Comparison of ENCODE assay signal across 14 mouse cellular contexts in genomic region chr11:119035686-119036165, GRCm38 (mm10). TPM values are rescaled to one million over a fixed set of nuclear protein-coding genes. Genes with fewer than 3 reads are reported as not detected.
DNase-seq lines count a peak whose midpoint lies in the region; ATAC-seq lines count a peak whose summit lies in the region.
"Had no signal": no experiment of that assay in that cellular context is flagged by ENCODE, and none has a peak within 500 bp of the region (broad histone marks: within the 10 kb centered on the region; RNA-seq: fewer than 3 reads in every experiment).

No protein-coding gene starts in this region.

- 2% methylated on average over 21 of the region's 21 CpGs for WGBS in heart, embryonic 13.5 days
- WGBS in embryonic facial prominence, embryonic 14.5 days, result 5% methylated on average over 21 of the region's 21 CpGs
- 2% methylated on average over 21 of the region's 21 CpGs for WGBS in neural tube, embryonic 13.5 days

- H3K27me3 ChIP-seq in heart, embryonic 13.5 days (replicated peaks), result peaks cover 67% of the 10 kb centered on the region
- peaks cover 47% of the 10 kb centered on the region for H3K27me3 ChIP-seq in embryonic facial prominence, embryonic 14.5 days (replicated peaks; ENCODE audit: control insufficient read depth, insufficient read depth, low read length)
- H3K27me3 ChIP-seq in neural tube, embryonic 13.5 days, result peaks cover 69% of the 10 kb centered on the region

- no peak for DNase-seq in heart, postnatal 10 days
- no peak for DNase-seq in embryonic facial prominence, embryonic 14.5 days (ENCODE audit: low spot score)
- DNase-seq in induced T-regulatory cell, adult 2 months (ENCODE audit: low read depth), result peak; percentile 36
- no peak for DNase-seq in urinary bladder, postnatal 25 days (ENCODE audit: low spot score)
- DNase-seq in right cerebral cortex, postnatal 14 days, result no peak

- ATAC-seq in heart, embryonic 13.5 days (ENCODE audit: extremely low read depth, insufficient number of reproducible peaks, low FRiP score, low TSS enrichment), result no peak
- ATAC-seq in embryonic facial prominence, embryonic 14.5 days (ENCODE audit: low read depth), result no peak
- ATAC-seq in neural tube, embryonic 13.5 days (ENCODE audit: low read depth), result no peak
- no peak for ATAC-seq in megakaryocyte, adult 5-6 weeks (ENCODE audit: poor library complexity, severe bottlenecking)

- no peak overlapping the region for H3K9ac ChIP-seq in heart, embryonic 13.5 days
- H3K9ac ChIP-seq in embryonic facial prominence, embryonic 14.5 days (ENCODE audit: low read depth, low read length), result no peak overlapping the region
- H3K9ac ChIP-seq in neural tube, embryonic 13.5 days, result 0 out of 2 replicates have a peak overlapping the region, but pooled peaks have one; percentile 26
- H3K9ac ChIP-seq: heart, embryonic 12.5 days had no signal

- peak overlapping the region; percentile 17; the same call in 1 of the 2 replicates for H3K4me2 ChIP-seq in heart, embryonic 13.5 days
- 0 out of 2 replicates have a peak overlapping the region, but pooled peaks have one; percentile 58 for H3K4me2 ChIP-seq in embryonic facial prominence, embryonic 14.5 days (ENCODE audit: low read depth, low read length)
- H3K4me2 ChIP-seq in neural tube, embryonic 13.5 days, result peak overlapping the region; percentile 17; the same call in 1 of the 2 replicates
- H3K4me2 ChIP-seq: heart, embryonic 12.5 days had no signal

- no peaks in the 10 kb centered on the region for H3K9me3 ChIP-seq in heart, embryonic 13.5 days
- H3K9me3 ChIP-seq in embryonic facial prominence, embryonic 14.5 days (ENCODE audit: control insufficient read depth, low read length), result no peaks in the 10 kb centered on the region
- no peaks in the 10 kb centered on the region for H3K9me3 ChIP-seq in neural tube, embryonic 13.5 days
- H3K9me3 ChIP-seq: heart, embryonic 12.5 days had no signal

- no peak overlapping the region for H3K27ac ChIP-seq in heart, embryonic 13.5 days (replicated peaks)
- H3K27ac ChIP-seq in embryonic facial prominence, embryonic 14.5 days (replicated peaks; ENCODE audit: low read depth, low read length), result no peak overlapping the region
- H3K27ac ChIP-seq in neural tube, embryonic 13.5 days (replicated peaks), result no peak overlapping the region

- H3K36me3 ChIP-seq in heart, embryonic 13.5 days, result peaks cover 16% of the 10 kb centered on the region
- H3K36me3 ChIP-seq in embryonic facial prominence, embryonic 14.5 days (ENCODE audit: control insufficient read depth, insufficient read depth, low read length), result peaks cover 21% of the 10 kb centered on the region
- peaks cover 17% of the 10 kb centered on the region for H3K36me3 ChIP-seq in neural tube, embryonic 13.5 days

- H3K4me1 ChIP-seq in heart, embryonic 13.5 days, result peaks cover 54% of the 10 kb centered on the region
- H3K4me1 ChIP-seq in embryonic facial prominence, embryonic 14.5 days (ENCODE audit: control insufficient read depth, insufficient read depth, low read length), result peaks cover 27% of the 10 kb centered on the region
- peaks cover 65% of the 10 kb centered on the region for H3K4me1 ChIP-seq in neural tube, embryonic 13.5 days (replicated peaks)

- H3K4me3 ChIP-seq in heart, embryonic 13.5 days, result 0 out of 2 replicates have a peak overlapping the region, but pooled peaks have one; percentile 35
- H3K4me3 ChIP-seq in embryonic facial prominence, embryonic 14.5 days (ENCODE audit: low read depth, low read length), result no peak overlapping the region
- peak overlapping the region; percentile 4; the same call in 1 of the 2 replicates for H3K4me3 ChIP-seq in neural tube, embryonic 13.5 days
- H3K4me3 ChIP-seq: erythroblast, embryonic 14.5 days; heart, embryonic 12.5 days had no signal

- intact Hi-C loops in heart, postnatal 10 days (cut with DNase I), result loop anchor here (2.0 kb wide), 1 partner anchor 155 kb away; no protein-coding TSS in a partner anchor

RNA-seq across cellular contexts. Expression of gene Cbx8, which starts 5.0 kb away (rescaled TPM):
- polyA plus RNA-seq in heart, embryonic 13.5 days (2015; fragmentation: Nextera tagmentation; extraction: Ambion mirVana), result 6.1 and 7.0 TPM in 2 replicates
- 1 to 10 TPM; 5.6 to 7.5 TPM for total RNA-seq in heart, postnatal 10 days (2021)
- polyA plus RNA-seq in embryonic facial prominence, embryonic 14.5 days (2014; fragmentation: Nextera tagmentation; extraction: Ambion mirVana), result 9.6 and 10.1 TPM in 2 replicates
- 7.0 and 8.5 TPM in 2 replicates for polyA plus RNA-seq in neural tube, embryonic 13.5 days (2015; fragmentation: Nextera tagmentation; extraction: Ambion mirVana)
- 3.2 and 5.6 TPM in 2 replicates for total RNA-seq in megakaryocyte, adult 5-6 weeks (2015)
- total RNA-seq in megakaryocyte, adult 5-6 weeks (2017), result 3.0 and 3.6 TPM in 2 replicates

RNA-seq across cellular contexts. Expression of gene Cbx2, which starts 13.0 kb away (rescaled TPM):
- polyA plus RNA-seq in heart, embryonic 13.5 days (2015; fragmentation: Nextera tagmentation; extraction: Ambion mirVana), result 17.6 and 18.9 TPM in 2 replicates
- 1 to 10 TPM; 5.2 to 6.8 TPM for total RNA-seq in heart, postnatal 10 days (2021)
- 23.9 and 28.3 TPM in 2 replicates for polyA plus RNA-seq in embryonic facial prominence, embryonic 14.5 days (2014; fragmentation: Nextera tagmentation; extraction: Ambion mirVana)
- polyA plus RNA-seq in neural tube, embryonic 13.5 days (2015; fragmentation: Nextera tagmentation; extraction: Ambion mirVana), result 17.4 and 21.4 TPM in 2 replicates
- 1.5 and 1.6 TPM in 2 replicates for total RNA-seq in megakaryocyte, adult 5-6 weeks (2015)
- total RNA-seq in megakaryocyte, adult 5-6 weeks (2017), result 2.8 TPM in 2 replicates

RNA-seq across cellular contexts. Expression of gene Enpp7, which starts 47.7 kb away (rescaled TPM):
- not detected in 2 replicates for polyA plus RNA-seq in heart, embryonic 13.5 days (2015; fragmentation: Nextera tagmentation; extraction: Ambion mirVana)
- not detected for total RNA-seq in heart, postnatal 10 days (2021)
- not detected in 2 replicates for polyA plus RNA-seq in embryonic facial prominence, embryonic 14.5 days (2014; fragmentation: Nextera tagmentation; extraction: Ambion mirVana)
- not detected in 2 replicates for polyA plus RNA-seq in neural tube, embryonic 13.5 days (2015; fragmentation: Nextera tagmentation; extraction: Ambion mirVana)
- not detected in 2 replicates for total RNA-seq in megakaryocyte, adult 5-6 weeks (2015)
- not detected in 2 replicates for total RNA-seq in megakaryocyte, adult 5-6 weeks (2017)
- total RNA-seq: layer of hippocampus, adult 18-20 months had no signal
- polyA plus RNA-seq: erythroblast, embryonic 14.5 days; heart, embryonic 12.5 days; lung, embryonic 16.5 days; neural tube, embryonic 14.5 days; spleen, adult 2 months had no signal

RNA-seq across cellular contexts. Expression of gene Cbx4, which starts 50.3 kb away (rescaled TPM):
- 8.0 and 9.5 TPM in 2 replicates for polyA plus RNA-seq in heart, embryonic 13.5 days (2015; fragmentation: Nextera tagmentation; extraction: Ambion mirVana)
- 10 to 100 TPM; 22.1 to 22.6 TPM for total RNA-seq in heart, postnatal 10 days (2021)
- 11.0 and 13.5 TPM in 2 replicates for polyA plus RNA-seq in embryonic facial prominence, embryonic 14.5 days (2014; fragmentation: Nextera tagmentation; extraction: Ambion mirVana)
- polyA plus RNA-seq in neural tube, embryonic 13.5 days (2015; fragmentation: Nextera tagmentation; extraction: Ambion mirVana), result 14.8 and 16.5 TPM in 2 replicates
- 15.3 and 15.5 TPM in 2 replicates for total RNA-seq in megakaryocyte, adult 5-6 weeks (2015)
- total RNA-seq in megakaryocyte, adult 5-6 weeks (2017), result 18.0 and 18.4 TPM in 2 replicates
